Mouse (Mus musculus): ENCODE measurements at regions not wholly inside any gene's neighbourhood (a gene's known extent, or its start where the extent isn't known, plus 50 kb on each side); places are given as distances from the start of the nearest gene placed in this dataset.
A peak's percentile ranks its signal among the peaks of the same experiment; 100 is the strongest.
"Not testable (repeated sequence)": the region's sequence is repeated elsewhere in the genome, so short reads cannot be mapped to it uniquely, and the experiment has no call there.

- no peak for DNase-seq (ENCODE audit: low spot score in 2 of 2)
These were observed 211.0 kb upstream of the Phyhipl start for GRCm38 (mm10) chr10:70866737-70867136.

- no peak for DNase-seq (ENCODE audit: low spot score in 2 of 2)
These were observed 208.9 kb upstream of the Phyhipl start for GRCm38 (mm10) chr10:70864650-70865049.

GRCm38 (mm10) chr10:70862022-70862335, 206.2 kb upstream of the Phyhipl start:
- DNase-seq (ENCODE audit: low spot score in 2 of 2): no peak

GRCm38 (mm10) chr10:70861131-70862021, 205.6 kb upstream of the Phyhipl start:
- peak; percentile 65 to 74 for DNase-seq (ENCODE audit: low spot score in 2 of 2)

- no peak for DNase-seq (ENCODE audit: low spot score in 2 of 2)
These were observed 201.5 kb upstream of the Phyhipl start for GRCm38 (mm10) chr10:70857155-70857820.

- no peak for DNase-seq (ENCODE audit: low spot score in 2 of 2)
These were observed 200.2 kb upstream of the Phyhipl start for GRCm38 (mm10) chr10:70855948-70856347.

GRCm38 (mm10) chr10:70853614-70854013, 197.8 kb upstream of the Phyhipl start:
- DNase-seq (ENCODE audit: low spot score in 2 of 2): no peak

GRCm38 (mm10) chr10:70848141-70848540, 192.4 kb upstream of the Phyhipl start:
- DNase-seq (ENCODE audit: low spot score in 2 of 2): no peak

- no peak for DNase-seq (ENCODE audit: low spot score in 2 of 2)
These were observed 191.6 kb upstream of the Phyhipl start for GRCm38 (mm10) chr10:70847341-70847882.

- no peak for DNase-seq (ENCODE audit: low spot score in 2 of 2)
These were observed 190.8 kb upstream of the Phyhipl start for GRCm38 (mm10) chr10:70846281-70847168.

GRCm38 (mm10) chr10:70843848-70844247, 188.1 kb upstream of the Phyhipl start:
- DNase-seq (ENCODE audit: low spot score in 2 of 2): no peak

- no peak for DNase-seq (ENCODE audit: low spot score in 2 of 2)
These were observed 186.5 kb upstream of the Phyhipl start for GRCm38 (mm10) chr10:70842176-70842838.

GRCm38 (mm10) chr10:70841179-70841578, 185.4 kb upstream of the Phyhipl start:
- not testable (repeated sequence) for DNase-seq (ENCODE audit: low spot score in 2 of 2)

GRCm38 (mm10) chr10:70838147-70838546, 182.4 kb upstream of the Phyhipl start:
- no peak for DNase-seq (ENCODE audit: low spot score in 2 of 2)

- DNase-seq (ENCODE audit: low spot score in 2 of 2): no peak
These were observed 181.6 kb upstream of the Phyhipl start for GRCm38 (mm10) chr10:70837326-70837725.

- no peak for DNase-seq (ENCODE audit: low spot score in 2 of 2)
These were observed 176.9 kb upstream of the Phyhipl start for GRCm38 (mm10) chr10:70832616-70833015.

GRCm38 (mm10) chr10:70828217-70828616, 172.5 kb upstream of the Phyhipl start:
- no peak for DNase-seq (ENCODE audit: low spot score in 2 of 2)

GRCm38 (mm10) chr10:70827522-70827921, 171.8 kb upstream of the Phyhipl start:
- not testable (repeated sequence) for DNase-seq (ENCODE audit: low spot score in 2 of 2)

GRCm38 (mm10) chr10:70826706-70827105, 170.9 kb upstream of the Phyhipl start:
- no peak for DNase-seq (ENCODE audit: low spot score in 2 of 2)

GRCm38 (mm10) chr10:70825451-70825850, 169.7 kb upstream of the Phyhipl start:
- DNase-seq (ENCODE audit: low spot score in 2 of 2): no peak

GRCm38 (mm10) chr10:70824461-70824860, 168.7 kb upstream of the Phyhipl start:
- no peak for DNase-seq (ENCODE audit: low spot score in 2 of 2)

Measured in right cerebral cortex, postnatal 10 days (tissue).